Mouse (Mus musculus) spleen, postnatal 4 days (tissue): ENCODE measurements around the gene Lcat.

Experiments
- DNase-seq, 2 experiments: peaks; one replicate each; pipeline ENCODE4 v3.0.0; 2022; ENCODE audit warnings: low spot score in 2 of 2

Lcat gene

DNA sequence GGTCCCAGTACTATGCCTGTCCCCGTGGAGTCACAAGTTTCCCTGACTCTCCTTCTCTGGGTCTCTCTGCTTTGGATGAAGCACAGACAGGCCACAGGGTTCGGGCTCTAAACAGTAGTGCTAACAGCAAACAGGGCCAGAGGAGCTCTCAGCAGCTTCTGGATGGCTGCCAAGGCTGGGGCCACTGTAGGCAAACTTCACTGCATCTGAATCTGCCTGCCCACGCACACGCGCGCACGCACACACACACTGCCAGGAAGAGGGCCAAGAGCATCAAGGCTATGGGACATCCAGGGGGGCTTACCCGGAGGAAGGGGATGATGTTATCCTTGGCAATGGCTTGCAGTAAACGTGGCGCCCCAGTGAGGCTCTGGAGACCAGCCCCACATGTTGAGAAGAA lies 6.2 kb upstream of the Lcat start:
- no peak for DNase-seq

DNA sequence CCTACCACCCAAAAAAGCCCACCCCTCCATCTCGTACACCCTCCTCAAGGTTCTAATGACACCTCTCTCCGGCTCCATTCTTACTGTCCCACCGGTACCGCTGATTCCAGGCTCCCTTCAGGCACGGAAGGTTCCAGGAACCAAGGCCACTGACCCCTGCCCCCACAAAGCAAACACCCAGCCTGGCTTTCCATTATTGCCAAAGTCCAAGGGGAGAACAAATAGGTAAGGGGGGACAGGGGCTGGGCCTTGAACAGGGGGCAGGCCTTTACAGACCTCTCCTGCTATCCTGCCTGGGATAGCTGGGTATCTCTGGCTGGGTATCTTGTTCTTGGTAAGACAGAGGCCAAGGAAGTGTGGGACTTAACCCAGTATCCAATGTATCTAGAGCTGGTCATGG lies 640 bp downstream of the Lcat start:
- DNase-seq, result no peak

DNA sequence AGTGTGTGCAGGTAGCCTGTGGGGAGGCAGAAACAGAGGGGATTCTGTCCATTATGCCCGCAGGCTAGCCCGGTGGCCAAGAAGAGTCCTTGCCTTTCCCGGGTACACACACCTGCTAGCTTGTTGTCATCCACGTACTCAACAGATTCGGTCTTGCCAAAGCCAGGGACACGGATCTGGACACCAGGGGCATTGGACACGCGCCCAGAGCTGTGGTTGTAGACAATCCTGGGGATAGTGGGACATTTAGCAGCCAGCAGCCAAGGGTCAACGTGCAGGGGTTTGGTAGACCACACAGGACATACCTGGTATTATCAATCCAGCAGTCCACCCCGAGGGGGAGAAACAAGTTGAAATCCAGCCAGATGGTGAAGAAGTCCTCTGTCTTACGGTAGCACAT lies 1.2 kb downstream of the Lcat start:
- no peak for DNase-seq

DNA sequence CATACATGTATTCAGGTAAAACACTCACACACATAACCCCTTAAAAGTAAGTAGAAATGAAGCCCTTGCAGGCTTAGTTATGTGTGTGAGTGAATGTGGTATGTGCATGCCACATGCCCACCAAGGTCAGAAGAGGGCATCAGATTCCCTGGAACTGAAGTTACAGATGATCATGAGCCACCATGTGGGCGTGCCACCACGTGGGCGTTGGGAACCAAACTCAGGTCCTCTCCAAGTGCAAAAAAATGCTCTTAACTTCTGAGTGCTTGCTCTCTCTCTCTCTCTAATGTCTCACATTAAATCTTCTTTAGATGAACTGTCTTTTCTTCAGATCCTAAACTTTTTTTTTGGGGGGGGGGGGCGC lies 4.9 kb downstream of the Lcat start, which contains the start of gene Psmb10:
Gene Psmb10, minus strand, starts transcription at position 139 of the 364 bp plus-strand sequence.
- DNase-seq, result no peak

DNA sequence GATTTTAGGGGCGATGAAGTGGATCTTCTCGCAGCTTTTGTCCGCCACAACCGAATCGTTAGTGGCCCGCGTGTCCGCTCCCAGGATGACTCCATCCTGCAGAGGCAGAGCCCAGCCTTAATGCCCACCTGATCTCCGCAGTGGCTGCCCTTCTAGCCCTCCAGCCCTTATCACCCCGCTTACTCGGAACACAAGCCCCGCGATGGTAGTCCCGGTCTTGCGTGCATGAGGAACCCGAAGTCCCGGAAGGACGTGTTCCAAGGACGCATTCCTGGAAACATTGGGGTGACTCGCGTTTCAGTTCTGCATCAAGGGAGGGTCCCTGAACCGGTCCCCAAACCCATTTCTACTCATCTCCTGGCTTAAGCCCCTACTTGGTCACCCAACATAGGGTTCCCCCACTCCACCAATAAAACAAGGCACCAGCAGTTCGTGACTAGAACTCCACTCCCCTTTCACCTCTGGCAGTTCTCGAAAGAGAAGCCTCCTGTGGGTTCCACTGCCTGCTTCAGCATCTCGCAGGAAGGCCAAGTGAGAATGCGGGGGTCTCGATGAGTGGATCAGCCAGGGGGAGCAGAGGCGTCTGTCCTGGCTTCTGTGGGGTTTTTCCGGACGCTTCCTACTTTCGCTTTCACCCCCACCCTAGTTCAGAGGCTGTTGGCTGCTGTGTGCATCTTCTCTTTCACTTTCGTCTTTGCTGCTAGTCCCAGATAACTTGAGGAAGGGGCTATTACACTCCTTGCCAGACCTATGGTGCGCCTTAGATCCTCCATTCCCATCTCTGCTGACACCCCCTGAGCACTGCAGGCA lies 5.5 kb downstream of the Lcat start:
- peak; percentile 44 to 75 for DNase-seq

DNA sequence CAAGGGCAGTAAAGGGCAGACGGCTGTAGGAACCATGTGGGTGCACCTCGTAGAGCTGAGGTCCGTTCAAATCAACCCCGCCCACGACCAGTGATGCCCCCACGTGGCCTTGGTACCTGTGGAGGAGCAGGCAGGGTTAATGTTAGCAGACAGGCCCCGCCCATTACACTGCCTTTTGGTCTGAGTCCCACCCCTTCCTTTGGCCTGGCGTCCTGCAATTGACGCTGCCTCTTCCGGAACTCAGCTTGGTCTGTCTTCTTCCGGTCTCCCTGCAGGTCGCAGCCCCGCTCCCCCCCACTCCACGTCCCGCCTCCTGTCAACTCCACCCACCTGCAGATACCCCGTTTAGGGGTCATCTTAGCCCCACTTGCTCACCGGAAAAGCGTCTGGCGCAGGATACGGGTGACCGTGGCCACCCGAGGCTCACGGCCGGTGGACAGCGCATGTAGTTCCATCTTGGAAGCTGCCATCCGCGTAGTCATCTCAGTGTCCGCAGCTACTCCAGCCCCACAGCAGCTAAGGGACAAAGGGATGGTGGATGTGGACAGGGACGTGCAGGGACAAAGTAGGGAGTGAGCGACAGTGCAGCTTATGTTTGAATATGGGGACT lies 6.2 kb downstream of the Lcat start:
- DNase-seq, result peak; percentile 83 to 89

DNA sequence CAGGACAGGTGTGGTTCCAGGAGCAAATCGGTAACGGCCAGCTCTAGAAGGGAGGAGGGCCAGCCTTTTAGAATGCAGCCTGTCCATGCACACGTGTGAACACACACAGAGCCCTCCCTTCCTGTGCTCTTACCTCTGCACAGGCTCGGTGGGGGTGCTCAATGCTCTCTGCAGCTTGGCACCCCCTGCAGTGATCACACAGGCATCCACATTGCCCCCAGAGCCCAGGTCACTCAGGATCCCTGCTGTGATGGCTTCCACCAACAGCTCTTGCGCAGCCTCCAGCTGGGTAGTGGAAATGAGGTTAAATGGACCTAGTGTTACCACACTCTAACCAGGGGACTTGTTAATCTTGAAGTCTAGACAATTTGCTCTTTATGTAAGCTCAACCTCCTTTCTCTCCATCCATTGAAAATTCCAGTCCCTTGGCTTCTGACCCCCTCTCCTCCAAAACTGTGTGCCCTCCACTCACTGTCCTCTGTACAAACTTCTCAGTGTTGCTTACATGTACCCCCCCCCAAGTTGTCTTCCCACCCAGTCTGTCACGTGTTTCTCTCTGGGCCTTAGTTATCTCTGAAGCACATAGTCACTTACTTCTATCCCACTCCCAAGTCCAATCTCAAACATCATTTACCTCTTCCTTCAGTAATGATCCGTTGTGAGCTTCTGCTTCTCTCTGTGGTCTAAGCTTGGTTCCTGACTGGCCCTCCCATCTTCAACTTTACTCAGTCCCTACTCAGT lies 7.1 kb downstream of the Lcat start:
- peak in 1 of 2 experiments; percentile 60 for DNase-seq

DNA sequence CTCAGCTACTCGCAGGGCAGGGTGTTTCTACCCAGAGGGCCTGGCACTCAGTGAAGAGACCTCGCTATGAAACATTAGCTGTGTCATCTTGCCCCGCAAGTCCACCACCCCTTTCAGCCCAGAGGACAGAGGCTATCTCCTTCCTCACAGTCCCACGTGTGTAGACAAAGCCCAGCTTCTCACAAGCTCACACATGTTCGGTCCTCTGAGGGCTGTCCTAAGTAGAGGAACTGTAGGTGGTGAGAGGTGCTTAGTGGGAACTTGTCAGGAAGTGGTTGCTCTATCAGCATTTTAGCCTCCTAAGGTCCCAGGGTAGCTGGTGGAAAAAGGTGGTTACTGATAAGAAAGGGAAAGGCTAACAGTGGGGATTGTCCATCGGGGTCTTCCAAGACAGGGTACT lies 8.1 kb downstream of the Lcat start:
- DNase-seq, result no peak

DNA sequence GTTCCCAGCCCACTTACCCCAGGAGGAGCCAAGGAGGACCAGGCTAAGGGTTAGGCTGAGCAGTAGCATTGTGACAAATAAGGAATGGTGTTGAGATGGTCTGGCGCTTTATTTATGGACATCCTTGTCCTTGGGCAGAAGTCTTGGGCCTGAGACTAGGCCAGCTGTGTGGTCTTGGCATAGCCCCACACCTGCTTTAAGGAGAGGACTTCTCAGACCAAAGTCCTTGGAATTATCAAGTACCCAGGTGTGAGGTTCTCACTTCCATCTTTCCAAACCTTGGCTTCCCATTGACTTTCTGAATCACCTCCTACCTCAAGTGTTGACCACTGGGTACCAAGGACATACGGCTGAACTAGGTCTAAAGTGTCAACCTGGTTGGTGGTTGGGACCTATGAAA lies 9.4 kb downstream of the Lcat start, which contains the start of gene Ctrl:
Gene Ctrl, minus strand, starts transcription at position 101 of the 400 bp plus-strand sequence.
- no peak for DNase-seq

DNA sequence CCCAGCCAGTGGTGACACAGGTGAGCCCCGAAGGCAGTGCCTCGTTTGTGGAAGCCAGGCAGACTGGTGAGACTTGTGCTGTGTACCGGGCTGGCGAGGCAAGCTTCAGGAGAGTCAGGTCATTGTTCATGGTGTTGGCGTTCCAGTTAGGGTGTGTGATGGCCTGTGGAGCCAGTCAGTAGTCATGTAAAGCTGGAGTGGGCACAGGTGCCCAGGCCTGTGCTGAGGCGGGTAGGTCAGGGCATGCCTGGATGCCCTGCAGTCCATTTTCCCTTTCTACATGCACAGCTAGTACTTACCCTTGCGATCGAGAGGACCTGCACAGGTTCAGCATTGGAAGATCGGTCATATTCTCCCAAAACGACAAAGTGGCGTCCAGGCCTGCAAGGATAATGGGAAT lies 10.7 kb downstream of the Lcat start:
- DNase-seq, result peak in 1 of 2 experiments; percentile 61

DNA sequence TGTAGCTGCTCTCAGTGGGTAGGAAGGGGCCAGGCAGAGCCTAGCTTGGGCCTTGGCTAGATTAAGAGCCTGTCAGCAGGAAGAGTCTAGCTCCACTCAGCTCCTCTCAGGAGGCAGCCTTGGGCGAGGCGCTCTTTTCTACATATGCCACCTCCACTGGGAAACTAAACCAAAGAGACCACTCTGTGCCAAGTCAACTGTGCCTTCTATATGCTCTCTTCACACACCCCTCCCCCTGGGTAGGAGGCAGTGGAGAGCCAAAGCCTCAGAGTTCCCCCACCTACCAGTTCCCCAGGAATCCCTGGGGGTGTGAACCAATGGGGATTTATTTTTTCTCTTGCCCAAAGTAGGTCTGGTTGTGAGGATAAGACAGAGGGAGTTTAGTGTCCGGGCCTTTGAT lies 11.9 kb downstream of the Lcat start:
- no peak for DNase-seq

DNA sequence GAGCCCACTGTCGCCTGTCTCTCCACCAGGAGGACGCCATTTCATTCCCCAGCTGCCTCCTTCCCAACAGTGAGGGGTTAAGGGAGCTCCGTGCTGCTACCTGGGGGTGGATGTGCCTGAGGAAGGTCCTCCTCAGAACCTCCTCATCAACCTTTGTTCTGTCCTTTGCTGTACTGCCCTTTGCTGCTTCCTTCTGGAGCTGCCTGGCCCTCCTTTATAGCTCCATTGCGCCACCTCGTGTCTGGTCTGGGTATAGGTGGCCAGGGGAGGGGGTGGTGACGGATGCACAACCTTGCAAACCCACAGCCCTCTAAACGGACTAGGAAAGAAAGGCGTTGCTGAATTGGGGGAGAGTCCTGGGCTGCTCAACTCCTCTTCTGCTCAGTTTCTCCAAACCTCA lies 12.6 kb downstream of the Lcat start:
- peak; percentile 87 to 98 for DNase-seq

DNA sequence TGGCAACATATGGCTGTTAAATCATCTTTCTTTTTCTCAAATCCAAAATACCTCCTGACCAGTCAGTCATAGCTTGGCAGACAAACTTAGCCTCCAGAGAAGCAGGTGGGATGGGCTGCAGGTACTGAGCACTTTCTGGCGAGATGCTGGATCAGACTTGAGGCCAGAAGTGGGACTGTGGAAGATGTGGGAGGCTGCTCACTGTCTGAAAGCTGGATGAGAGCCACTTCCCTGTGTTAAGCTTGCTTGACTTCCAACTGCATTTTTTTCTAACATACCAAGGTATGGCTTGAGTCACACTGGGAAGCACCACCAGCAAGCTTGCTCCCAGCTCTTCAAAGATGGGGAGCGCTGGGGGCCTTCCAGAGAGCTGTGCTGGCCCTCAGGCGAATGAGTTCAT lies 18.1 kb downstream of the Lcat start:
- no peak for DNase-seq

DNA sequence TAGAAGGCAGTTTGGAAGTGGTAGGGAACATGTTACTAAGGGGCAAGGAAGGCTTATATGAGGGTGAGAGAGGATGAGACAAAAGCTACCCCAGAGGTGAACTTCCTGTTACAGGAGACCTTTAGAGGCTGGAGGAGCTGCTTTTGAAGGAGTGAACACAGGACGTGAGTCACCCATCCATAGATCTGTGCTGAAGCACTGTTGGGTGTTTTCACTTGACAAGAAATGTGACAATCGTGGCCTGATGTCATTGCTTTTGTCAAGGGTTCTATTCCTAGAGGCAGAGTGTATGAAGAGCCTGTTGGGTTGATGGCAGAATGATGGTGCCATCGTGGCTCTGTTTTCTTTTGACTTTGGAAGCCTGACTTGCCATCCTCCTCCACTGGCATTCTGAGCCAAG lies 23.8 kb downstream of the Lcat start:
- DNase-seq, result no peak

DNA sequence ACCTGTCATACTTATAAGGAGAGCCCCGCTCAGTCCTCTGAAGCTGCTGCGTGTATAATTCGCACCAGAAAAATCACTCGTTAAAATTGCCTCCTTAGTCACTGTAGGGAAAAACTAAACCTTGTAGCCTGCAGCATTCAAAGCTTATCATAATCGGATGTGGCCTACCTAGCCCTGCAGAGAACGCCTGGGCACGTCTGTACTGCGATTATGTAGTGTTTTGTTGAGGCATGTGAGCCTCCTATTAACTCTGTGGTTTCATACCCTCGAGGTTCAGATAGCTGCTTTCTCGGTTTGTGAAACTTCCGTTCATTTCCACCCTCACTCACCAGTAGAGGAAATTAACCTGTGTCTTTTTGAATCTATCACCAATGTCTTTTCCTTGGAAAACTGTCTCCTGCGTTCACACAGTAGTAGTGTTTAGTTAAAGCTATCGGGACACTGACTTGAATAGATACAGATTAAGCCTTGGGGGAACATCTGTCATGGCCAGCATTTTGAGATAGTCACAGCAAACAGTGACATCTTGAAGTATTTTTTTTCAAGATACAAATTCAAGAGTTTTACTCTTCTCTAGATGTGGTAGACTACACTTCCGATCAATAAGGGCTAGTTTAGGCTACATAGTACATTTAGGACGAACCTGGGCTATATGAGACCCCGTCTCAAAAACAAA lies 42.1 kb downstream of the Lcat start:
- DNase-seq, result no peak

DNA sequence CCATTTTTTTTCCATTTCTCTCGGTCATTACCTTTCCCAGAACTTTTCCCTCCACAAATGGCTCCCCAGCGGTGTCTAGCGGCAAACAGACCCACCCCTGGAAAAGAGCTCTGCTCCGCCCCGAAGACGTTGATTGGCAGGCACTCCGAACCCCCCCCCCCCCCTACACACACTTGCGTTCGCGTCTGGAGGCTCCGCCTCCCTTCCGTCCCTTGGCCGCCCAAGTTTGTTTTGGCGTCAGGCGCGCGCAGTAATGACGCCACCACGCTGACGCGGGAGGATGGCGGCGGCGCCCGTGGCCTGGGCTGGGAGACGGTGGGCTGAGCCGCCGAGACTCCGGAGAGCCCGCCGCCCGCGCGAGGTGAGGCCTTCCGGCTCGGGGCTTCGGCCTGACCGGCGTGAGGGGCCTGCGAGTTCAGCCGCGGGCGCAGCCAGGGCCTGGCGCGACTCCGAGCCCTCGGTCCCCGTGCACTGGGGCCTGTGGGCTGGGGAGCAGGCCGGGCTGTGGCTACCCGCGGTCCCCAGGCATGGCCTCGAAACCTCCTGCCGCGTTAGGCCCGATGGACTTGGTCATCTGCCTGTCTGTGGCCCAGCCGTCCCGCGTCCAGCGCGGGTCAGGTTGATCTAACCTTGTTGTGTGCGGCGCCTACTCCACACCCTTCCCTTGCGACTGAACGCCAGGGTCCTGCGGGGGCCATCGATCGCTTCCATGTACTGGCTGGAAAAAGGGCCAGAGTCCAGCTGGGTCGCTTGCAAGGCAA lies 42.8 kb downstream of the Lcat start, which contains the start of gene Pskh1:
Gene Pskh1, plus strand, starts transcription at position 262 of the 761 bp plus-strand sequence.
- peak; percentile 89 to 95 for DNase-seq

DNA sequence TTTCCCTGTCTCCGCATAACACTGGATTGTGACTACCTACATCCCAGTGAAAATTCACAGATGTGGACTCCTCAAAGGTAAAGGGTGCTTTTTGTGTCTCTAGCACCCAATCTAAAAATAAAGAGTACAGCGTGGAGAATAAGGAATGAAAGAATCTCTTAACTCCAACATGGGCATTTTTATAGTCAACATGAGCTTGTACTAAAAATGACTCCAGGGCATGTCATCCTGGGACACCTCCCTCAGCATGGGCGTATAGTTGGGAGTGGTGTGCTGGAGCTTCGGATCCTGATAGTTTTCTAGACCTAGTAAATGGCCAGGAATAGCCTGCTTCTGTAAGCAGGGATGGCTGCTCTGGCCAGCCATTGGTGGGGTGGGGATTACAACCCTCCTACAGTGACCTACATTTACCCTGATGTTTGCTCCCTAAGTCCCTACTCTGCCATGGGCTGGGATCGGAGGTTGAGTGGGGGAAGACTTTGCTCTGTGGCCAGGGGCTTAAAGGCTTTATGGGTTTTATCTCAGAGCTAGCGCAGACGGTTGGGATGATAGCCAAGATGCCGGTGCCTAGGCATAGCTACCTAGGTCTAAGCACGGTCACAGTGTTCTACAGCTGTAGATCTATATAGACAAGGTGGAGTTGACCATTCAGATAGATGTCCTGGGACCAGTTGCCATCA lies 45.2 kb downstream of the Lcat start:
- DNase-seq, result no peak

DNA sequence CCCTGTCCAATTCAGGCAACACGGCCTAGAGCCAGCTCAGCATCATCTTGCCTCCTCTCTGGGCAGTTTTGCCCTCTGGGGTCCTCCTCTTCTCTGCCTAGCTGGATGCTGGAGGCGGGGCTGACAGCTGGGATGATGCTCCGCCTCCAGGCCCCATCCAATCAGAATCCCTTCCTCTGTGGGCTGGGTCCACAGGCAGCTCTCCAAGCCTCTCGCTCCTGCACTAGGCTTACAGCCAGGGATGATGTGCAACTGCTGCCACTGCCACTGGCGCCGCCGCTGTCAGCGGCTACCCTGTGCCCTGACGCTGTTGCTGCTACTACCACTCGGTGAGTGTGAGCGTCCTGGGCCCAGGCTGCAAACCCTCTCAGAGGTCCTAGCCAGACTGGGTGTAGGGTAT lies 49.8 kb downstream of the Lcat start, which contains the start of gene Nrn1l:
Gene Nrn1l, plus strand, starts transcription at position 229 of the 400 bp plus-strand sequence.
- DNase-seq, result peak in 1 of 2 experiments; percentile 46

DNA sequence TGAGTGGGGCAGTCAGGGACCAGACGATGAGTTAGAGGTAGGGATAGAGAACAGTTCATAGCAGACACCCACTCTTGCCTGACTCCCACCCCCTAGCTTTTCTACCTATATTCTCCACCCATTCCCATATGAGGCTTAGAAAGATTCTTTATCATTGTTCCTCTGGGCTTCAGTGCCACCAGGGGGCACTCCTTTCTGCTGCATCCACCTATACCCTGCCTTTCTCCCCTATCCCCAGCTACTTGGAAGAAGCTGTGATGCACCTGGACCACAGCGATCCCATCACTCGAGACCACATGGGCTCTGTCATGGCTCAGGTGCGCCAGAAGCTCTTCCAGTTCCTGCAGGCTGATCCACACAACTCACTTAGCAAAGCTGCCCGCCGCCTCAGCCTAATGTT lies 50.8 kb downstream of the Lcat start:
- no peak for DNase-seq

DNA sequence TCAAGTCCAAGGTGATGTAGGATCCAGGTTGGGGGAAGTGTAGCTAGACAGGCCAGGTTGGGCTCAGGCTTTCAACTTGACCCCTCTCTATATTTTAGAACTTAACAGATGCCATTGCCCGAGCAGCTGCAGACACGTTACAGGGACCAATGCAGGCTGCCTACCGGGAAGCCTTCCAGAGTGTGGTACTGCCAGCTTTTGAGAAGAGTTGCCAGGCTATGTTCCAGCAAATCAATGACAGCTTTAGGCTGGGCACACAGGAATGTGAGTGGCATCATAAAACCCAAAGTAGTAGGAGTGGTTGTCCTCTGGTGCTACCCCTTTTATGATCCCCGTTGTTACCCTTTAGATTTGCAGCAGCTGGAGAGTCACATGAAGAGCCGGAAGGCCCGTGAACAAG lies 52.3 kb downstream of the Lcat start:
- no peak for DNase-seq
